In genomic region chr7:84594087-84594916, GRCm38 (mm10) we compare ENCODE assay signal across 8 mouse cellular contexts. TPM values are rescaled to one million over a fixed set of nuclear protein-coding genes. Genes with fewer than 3 reads are reported as not detected.
A peak's percentile ranks its signal among the peaks of the same experiment; 100 is the strongest.
DNase-seq lines count a peak whose midpoint lies in the region; ATAC-seq and TF ChIP-seq lines count a peak whose summit lies in the region.

No protein-coding gene starts in this region.

- no peaks in the 10 kb centered on the region for H3K9me3 ChIP-seq in CH12.LX (replicated peaks; ENCODE audit: low read length)
- H3K9me3 ChIP-seq in embryonic facial prominence, embryonic 13.5 days = no peaks in the 10 kb centered on the region

- WGBS in embryonic facial prominence, embryonic 13.5 days = 44% methylated on average over 8 of the region's 8 CpGs

- H3K4me2 ChIP-seq in CH12.LX (ENCODE audit: insufficient read depth, low read depth, poor library complexity, severe bottlenecking) = peak overlapping the region; percentile 30; the same call in 1 of the 2 replicates
- H3K4me2 ChIP-seq in embryonic facial prominence, embryonic 13.5 days = peak overlapping the region; percentile 34; the same call in 1 of the 2 replicates

- H3K4me3 ChIP-seq in CH12.LX (replicated peaks in 1 of 3; ENCODE audit: low read depth in 2 of 3, low read length in 2 of 3, poor library complexity in 1 of 3) = peak overlapping the region in 2 of 3 experiments; percentile 5 to 14
- no peak overlapping the region for H3K4me3 ChIP-seq in embryonic facial prominence, embryonic 13.5 days

- H3K4me1 ChIP-seq in CH12.LX (ENCODE audit: control insufficient read depth in 1 of 2, insufficient read depth in 2 of 2) = peaks cover 61 to 97% of the 10 kb centered on the region in 2 experiments
- no peaks in the 10 kb centered on the region for H3K4me1 ChIP-seq in embryonic facial prominence, embryonic 13.5 days

- H3K27me3 ChIP-seq in CH12.LX (replicated peaks) = no peaks in the 10 kb centered on the region
- no peaks in the 10 kb centered on the region for H3K27me3 ChIP-seq in embryonic facial prominence, embryonic 13.5 days

- ATAC-seq in activated CD4-positive, CD25-positive, alpha-beta regulatory T cell, adult 4 months = peak; percentile 93
- ATAC-seq in embryonic facial prominence, embryonic 13.5 days (ENCODE audit: insufficient number of reproducible peaks, insufficient read depth, low FRiP score, low TSS enrichment, low read depth) = no peak
- peak; percentile 83 to 86 for ATAC-seq in hematopoietic stem cell, adult 5-6 weeks (replicated peaks in 1 of 2; ENCODE audit: insufficient read depth in 1 of 2, low FRiP score in 2 of 2, low TSS enrichment in 1 of 2, low read depth in 1 of 2, poor library complexity in 2 of 2, severe bottlenecking in 2 of 2)
- ATAC-seq in megakaryocyte progenitor cell, adult 5-6 weeks (replicated peaks; ENCODE audit: poor library complexity) = peak; percentile 94

- in situ Hi-C loops in CH12.LX (cut with MboI; ENCODE audit: low pct_ligation_motif_present, low pct_unique_long_range_greater_than_20kb, low sequenced_read_pairs) = loop anchor here (5.0 to 10.0 kb wide), 2 partner anchors 153 to 180 kb away; no protein-coding TSS in a partner anchor

- 0 out of 2 replicates have a peak, but pooled peaks have one; percentile 30 for TF ChIP-seq POLR2A in CH12.LX (IDR thresholded peaks at IDR 0.05; ENCODE audit: low read depth, low read length)

- TF ChIP-seq EP300 in CH12.LX (IDR thresholded peaks at IDR 0.05; ENCODE audit: low read length) = peak; percentile 76

- H3K36me3 ChIP-seq in CH12.LX (replicated peaks in 1 of 2; ENCODE audit: control insufficient read depth in 1 of 2, insufficient read depth in 1 of 2, low read length in 1 of 2) = peaks cover 37 to 75% of the 10 kb centered on the region in 2 experiments
- no peaks in the 10 kb centered on the region for H3K36me3 ChIP-seq in embryonic facial prominence, embryonic 13.5 days

- no peaks in the 10 kb centered on the region; the same call in 1 of the 2 replicates for H3K79me2 ChIP-seq in CH12.LX (replicated peaks; ENCODE audit: control insufficient read depth, extremely low read depth, insufficient read depth, poor library complexity, severe bottlenecking)

- TF ChIP-seq RAD21 in CH12.LX (IDR thresholded peaks at IDR 0.05; ENCODE audit: low read depth, low read length) = peak; percentile 89

- peak overlapping the region; percentile 98 for H3K27ac ChIP-seq in CH12.LX (ENCODE audit: insufficient read depth, low read depth)
- no peak overlapping the region for H3K27ac ChIP-seq in embryonic facial prominence, embryonic 13.5 days

- no peak overlapping the region; the same call in 1 of the 2 replicates for H3K9ac ChIP-seq in CH12.LX (ENCODE audit: insufficient read depth, low read depth)
- no peak overlapping the region for H3K9ac ChIP-seq in embryonic facial prominence, embryonic 13.5 days

- dilution Hi-C loops in CH12.LX (cut with MboI; ENCODE audit: extremely low pct_ligation_motif_present, extremely low pct_unique_long_range_greater_than_20kb, low sequenced_read_pairs) = no loop called here

- DNase-seq in CH12.LX (ENCODE audit: extremely low read depth) = peak; percentile 88
- DNase-seq in layer of hippocampus, adult 9-10 months (ENCODE audit: low spot score) = peak; percentile 65
- peak; percentile 32 to 52 for DNase-seq in spleen, postnatal 36 days (ENCODE audit: low spot score in 2 of 2)
- DNase-seq in ovary, postnatal 10 days (ENCODE audit: low spot score) = no peak

- peak; percentile 41 to 92; a peak in 3 of 4 replicates for TF ChIP-seq CTCF in CH12.LX (conservative IDR thresholded peaks at IDR 0.05 in 1 of 2, IDR thresholded peaks at IDR 0.05 in 1 of 2; ENCODE audit: low read depth in 2 of 2, low read length in 2 of 2)

TF ChIP-seq in CH12.LX, 34 proteins besides CTCF, POLR2A, EP300 and RAD21:
- TF ChIP-seq MYC (IDR thresholded peaks at IDR 0.05; ENCODE audit: low read depth, low read length) = peak; percentile 73
- TF ChIP-seq USF1 (IDR thresholded peaks at IDR 0.05; ENCODE audit: low read depth, low read length) = no peak
- TF ChIP-seq UBTF (IDR thresholded peaks at IDR 0.05; ENCODE audit: low read depth, low read length) = no peak
- no peak for TF ChIP-seq ZNF384 (IDR thresholded peaks at IDR 0.05; ENCODE audit: low read depth, low read length)
- 0 out of 2 replicates have a peak, but pooled peaks have one; percentile 7 for TF ChIP-seq JUND (conservative IDR thresholded peaks at IDR 0.05; ENCODE audit: low read depth, low read length)
- peak; percentile 78 for TF ChIP-seq TCF12 (IDR thresholded peaks at IDR 0.05; ENCODE audit: low read depth, low read length)
- no peak for TF ChIP-seq GABPA (IDR thresholded peaks at IDR 0.05; ENCODE audit: insufficient replicate concordance, low read depth, low read length)
- peak; percentile 61; the same call in 1 of the 2 replicates for TF ChIP-seq MAZ (IDR thresholded peaks at IDR 0.05; ENCODE audit: low read depth, low read length)
- no peak for TF ChIP-seq POLR2AphosphoS2 (IDR thresholded peaks at IDR 0.05; ENCODE audit: low read depth, low read length)
- peak; percentile 56; the same call in 1 of the 2 replicates for TF ChIP-seq SIN3A (IDR thresholded peaks at IDR 0.05; ENCODE audit: low read length)
- TF ChIP-seq PAX5 (IDR thresholded peaks at IDR 0.05; ENCODE audit: low read length) = no peak
- TF ChIP-seq ETS1 (conservative IDR thresholded peaks at IDR 0.05; ENCODE audit: low read depth, low read length) = peak; percentile 75
- peak; percentile 81 for TF ChIP-seq SMC3 (IDR thresholded peaks at IDR 0.05; ENCODE audit: low read depth, low read length)
- TF ChIP-seq ZC3H11A (IDR thresholded peaks at IDR 0.05; ENCODE audit: low read depth, low read length) = no peak
- no peak for TF ChIP-seq USF2 (conservative IDR thresholded peaks at IDR 0.05; ENCODE audit: low read depth, low read length)
- TF ChIP-seq HCFC1 (IDR thresholded peaks at IDR 0.05; ENCODE audit: low read depth, low read length) = peak; percentile 49; the same call in 1 of the 2 replicates
- TF ChIP-seq MEF2A (IDR thresholded peaks at IDR 0.05; ENCODE audit: borderline replicate concordance, low read depth, low read length) = peak; percentile 42; the same call in 1 of the 2 replicates
- TF ChIP-seq NRF1 (IDR thresholded peaks at IDR 0.05; ENCODE audit: low read depth, low read length) = no peak
- TF ChIP-seq JUN (IDR thresholded peaks at IDR 0.05; ENCODE audit: insufficient read depth, low read depth, low read length) = no peak
- 0 out of 2 replicates have a peak, but pooled peaks have one; percentile 29 for TF ChIP-seq MAFK (IDR thresholded peaks at IDR 0.05; ENCODE audit: insufficient replicate concordance, low read length)
- TF ChIP-seq ZKSCAN1 (IDR thresholded peaks at IDR 0.05; ENCODE audit: borderline replicate concordance, low read depth, low read length) = no peak
- no peak; the same call in 1 of the 2 replicates for TF ChIP-seq ZMIZ1 (IDR thresholded peaks at IDR 0.05; ENCODE audit: low read depth, low read length)
- TF ChIP-seq CHD1 (IDR thresholded peaks at IDR 0.05; ENCODE audit: low read depth, low read length) = peak; percentile 44; the same call in 1 of the 2 replicates
- TF ChIP-seq KAT2A (IDR thresholded peaks at IDR 0.05; ENCODE audit: insufficient replicate concordance, low read length) = no peak
- TF ChIP-seq ELF1 (IDR thresholded peaks at IDR 0.05; ENCODE audit: low read depth, low read length) = peak; percentile 83
- TF ChIP-seq NELFE (IDR thresholded peaks at IDR 0.05; ENCODE audit: low read depth, low read length) = peak; percentile 50; the same call in 1 of the 2 replicates
- TF ChIP-seq MAX (IDR thresholded peaks at IDR 0.05; ENCODE audit: low read length) = no peak
- TF ChIP-seq CHD2 (IDR thresholded peaks at IDR 0.05; ENCODE audit: low read length) = no peak; the same call in 1 of the 2 replicates
- peak; percentile 33; the same call in 1 of the 2 replicates for TF ChIP-seq IRF4 (IDR thresholded peaks at IDR 0.05; ENCODE audit: low read depth, low read length)
- TF ChIP-seq RCOR1 (conservative IDR thresholded peaks at IDR 0.05; ENCODE audit: low read depth, low read length) = no peak
- no peak for TF ChIP-seq TBP (conservative IDR thresholded peaks at IDR 0.05; ENCODE audit: low read depth, low read length)
- TF ChIP-seq BHLHE40 (IDR thresholded peaks at IDR 0.05; ENCODE audit: low read depth, low read length) = peak; percentile 56
- TF ChIP-seq MXI1 (IDR thresholded peaks at IDR 0.05; ENCODE audit: low read depth, low read length) = 0 out of 2 replicates have a peak, but pooled peaks have one; percentile 28
- TF ChIP-seq E2F4 (IDR thresholded peaks at IDR 0.05; ENCODE audit: insufficient replicate concordance, low read depth, low read length) = no peak

RNA-seq across cellular contexts. Expression of gene Fah, which starts 12.2 kb away (rescaled TPM):
- total RNA-seq in CH12.LX (2012; rRNA removed) (167 and 170 TPM in 2 replicates), CH12.LX (2014; rRNA removed) (128 and 131 TPM in 2 replicates)
- polyA plus RNA-seq in CH12.LX (2012; ENCODE audit: insufficient read length, low read depth) = 184 and 203 TPM in 2 replicates
- 10 to 100 TPM in 1 of 2 experiments, 1 to 10 TPM in 1; 8.0 to 11.4 TPM for polyA plus RNA-seq in activated CD4-positive, CD25-positive, alpha-beta regulatory T cell, adult 4 months (2017; shearing (Covaris generic))
- polyA plus RNA-seq in embryonic facial prominence, embryonic 13.5 days (2015; fragmentation: Nextera tagmentation; extraction: Ambion mirVana) = 4.4 and 7.2 TPM in 2 replicates
- total RNA-seq in hematopoietic stem cell, adult 5-6 weeks (2017) = 7.0 and 9.8 TPM in 2 replicates
- 0.86 TPM in 1 of 2 replicates, not detected in the other for total RNA-seq in megakaryocyte progenitor cell, adult 5-6 weeks (2015)
- total RNA-seq in megakaryocyte progenitor cell, adult 5-6 weeks (2017) = 3.0 TPM in 1 of 2 replicates, not detected in the other

Comparison
In these comparisons a context has a peak if more than half of its experiments do, and no peak if none do; other contexts are left out.
1. RNA of gene Fah, which starts 12.2 kb away (total RNA-seq): 128 to 170 TPM in CH12.LX; 7.0 to 9.8 TPM in hematopoietic stem cell, adult 5-6 weeks and 0.86 to 3.0 TPM in megakaryocyte progenitor cell, adult 5-6 weeks; every median in the first group is over 10 times any median in the second.